Mouse (Mus musculus) thymus, adult 2 months (tissue): Measurements from ENCODE around the gene Wdr34.

Experiments
- CTCF ChIP-seq: fragments of 200-500 bp; IDR thresholded peaks from 2 replicates; pipeline ENCODE4 v1.5.1; 2012; ENCODE audit warnings: mild to moderate bottlenecking, control low read depth, low read length, moderate library complexity, borderline replicate concordance; ENCODE audit not compliant: control insufficient read depth, poor library complexity, insufficient read depth; ENCODE audit errors: extremely low read depth
- POLR2A ChIP-seq: fragments of 200-500 bp; IDR thresholded peaks from 2 replicates; pipeline ENCODE4 v1.6.1; 2012; ENCODE audit warnings: mild to moderate bottlenecking, low read length, control low read depth, moderate library complexity; ENCODE audit not compliant: control insufficient read depth, poor library complexity, insufficient read depth; ENCODE audit errors: extremely low read depth

DNA sequence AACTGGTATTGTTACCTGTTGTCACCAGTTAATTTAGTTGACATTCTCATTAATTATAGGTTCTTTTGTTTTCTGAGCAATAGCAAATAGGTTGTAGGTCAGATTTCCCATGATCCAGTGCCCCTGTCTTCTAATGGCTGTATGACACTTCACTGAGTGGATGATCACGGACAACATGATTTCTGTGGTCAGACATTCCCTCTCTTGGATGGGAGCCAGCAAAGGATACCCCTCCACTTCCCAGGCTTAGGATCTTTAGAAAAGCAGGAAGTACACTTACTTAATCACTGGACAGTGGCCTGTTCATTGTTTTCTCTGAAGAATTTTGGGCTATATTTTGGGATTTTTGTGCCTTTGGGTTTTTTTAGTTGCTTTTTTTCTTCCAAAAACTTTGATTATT lies 39.6 kb downstream of the Wdr34 start:
- TF ChIP-seq CTCF (no peak), POLR2A (no peak)
